Mouse (Mus musculus) thymus, postnatal 25 days (tissue): ENCODE results near the gene Smarcb1.

Source experiments
- DNase-seq: peaks from one replicate; pipeline ENCODE4 v3.0.0; 2022

The Smarcb1 gene

GRCm38 (mm10) chr10:75921026-75921725 is at the start of gene Smarcb1:
Smarcb1 (minus strand) TSS chr10:75921617.
- DNase-seq = peak; percentile 93

GRCm38 (mm10) chr10:75954381-75954811 is 33.0 kb upstream of the Smarcb1 start, which contains the start of gene Gm5134:
Gm5134 (plus strand) TSS chr10:75954514.
- DNase-seq = peak; percentile 44

DNA sequence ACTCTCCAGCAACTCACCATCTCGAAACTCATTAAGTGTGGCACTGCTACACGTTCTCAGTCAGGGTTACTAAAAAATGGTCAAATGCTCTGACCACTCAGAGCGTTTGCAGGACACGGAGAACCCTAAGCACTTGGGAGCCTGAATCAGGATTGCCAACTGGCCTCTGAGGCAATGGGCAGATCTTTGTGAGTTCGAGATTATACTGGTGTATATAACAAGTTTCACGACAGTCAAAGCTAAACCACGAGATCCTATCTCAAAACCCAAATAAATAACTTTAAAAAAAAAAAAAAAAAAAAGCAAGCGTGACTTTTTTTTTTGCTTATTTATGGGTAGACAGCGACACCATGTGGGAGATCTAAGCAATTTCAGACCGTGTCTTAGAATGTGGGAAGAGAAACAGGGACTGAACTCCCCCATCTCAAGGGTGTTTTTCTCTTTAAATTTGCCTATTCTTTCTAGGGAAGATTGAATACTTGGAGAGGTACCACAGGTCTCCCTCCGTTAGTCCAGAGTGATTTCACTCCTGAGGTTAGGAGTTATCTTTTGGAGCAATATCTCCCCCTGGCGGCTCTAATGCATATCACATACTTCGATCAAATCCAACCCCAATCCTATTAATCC is 30.1 kb upstream of the Smarcb1 start:
- DNase-seq = peak; percentile 33

DNA sequence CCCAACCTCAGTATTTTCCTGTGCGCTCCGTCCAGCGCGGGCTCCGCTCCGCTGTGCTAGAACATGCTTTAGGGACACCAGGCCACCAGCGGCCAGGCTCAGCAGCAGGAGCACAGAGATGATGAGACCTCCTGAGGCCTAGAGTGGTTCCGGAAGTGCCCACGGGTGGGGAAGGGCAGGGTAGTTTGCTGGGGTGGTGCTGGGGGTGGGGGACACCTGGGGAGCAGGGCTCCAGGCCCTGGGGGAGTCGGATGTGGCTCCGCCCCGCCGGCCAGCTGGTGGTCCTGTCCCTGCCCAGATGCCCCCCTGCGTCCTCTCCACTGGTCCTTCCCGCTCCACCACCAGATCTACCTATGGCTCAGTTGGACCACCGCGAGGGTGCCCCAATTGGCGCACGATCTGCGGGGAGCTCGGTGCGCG is 29.4 kb upstream of the Smarcb1 start:
- peak; percentile 43 for DNase-seq

DNA sequence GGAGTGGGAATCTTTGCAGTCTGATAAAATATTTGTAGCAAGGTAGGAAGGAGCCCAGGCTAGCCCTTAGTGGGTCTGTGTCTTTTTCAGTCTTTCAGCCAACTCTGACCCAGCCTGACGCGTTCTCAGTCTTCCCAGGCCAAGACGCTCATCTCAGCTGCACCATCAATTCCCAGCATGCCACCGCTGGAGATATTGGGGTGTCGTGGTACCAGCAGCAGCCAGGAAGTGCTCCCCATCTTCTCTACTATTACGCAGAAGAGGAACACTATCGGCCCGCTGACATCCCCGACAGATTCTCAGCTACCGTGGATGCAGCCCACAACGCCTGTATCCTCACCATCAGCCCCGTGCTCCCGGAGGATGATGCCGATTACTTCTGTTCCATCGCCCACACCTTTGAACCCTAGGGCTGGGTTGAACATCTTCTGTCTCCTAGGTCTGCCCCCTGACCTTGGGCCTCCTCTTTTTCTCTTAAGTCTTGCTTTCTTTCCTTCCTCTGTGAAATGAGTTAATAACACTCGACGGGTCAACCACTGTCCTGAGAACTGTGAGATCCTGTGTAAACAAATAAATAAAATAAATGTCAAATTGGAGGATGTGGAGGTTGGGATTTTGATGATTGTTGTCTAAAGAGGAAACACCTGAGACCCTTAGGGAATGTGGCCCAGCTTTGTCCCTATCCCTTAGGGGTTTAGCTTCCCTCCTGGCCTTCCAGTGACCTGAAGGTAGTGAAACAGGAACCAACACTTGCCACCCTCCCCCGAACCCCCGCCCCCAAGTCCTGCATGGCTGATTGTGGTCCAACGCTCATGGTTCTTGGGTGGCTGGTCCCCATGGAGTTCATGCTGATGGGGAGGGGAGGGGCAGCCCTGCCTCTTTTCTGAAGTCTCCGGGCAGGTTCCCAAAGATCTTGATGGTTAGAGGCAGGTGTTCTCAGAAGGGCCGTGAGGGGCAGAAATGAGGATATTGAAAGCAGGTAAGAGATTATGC is 27.9 kb upstream of the Smarcb1 start:
- DNase-seq = no peak

DNA sequence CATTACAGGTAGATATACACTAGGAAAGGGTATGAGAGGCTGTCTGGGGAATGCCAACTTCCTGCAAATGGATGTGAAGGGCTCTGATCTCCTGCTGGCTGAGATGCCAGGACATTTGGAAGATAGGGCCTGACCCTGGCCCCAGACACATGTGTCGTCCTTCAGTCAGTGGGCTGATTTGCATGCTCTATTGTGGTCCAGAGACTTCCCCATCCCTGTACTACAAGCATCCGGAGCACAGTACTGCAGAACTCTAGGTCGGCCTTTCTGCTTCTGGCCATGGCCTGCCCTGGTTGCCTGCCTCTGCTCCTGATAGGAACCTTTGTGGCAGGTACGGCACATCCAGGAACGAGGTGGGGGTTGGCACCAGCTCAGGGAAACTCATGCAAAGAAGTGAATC is 26.7 kb upstream of the Smarcb1 start:
- no peak for DNase-seq

DNA sequence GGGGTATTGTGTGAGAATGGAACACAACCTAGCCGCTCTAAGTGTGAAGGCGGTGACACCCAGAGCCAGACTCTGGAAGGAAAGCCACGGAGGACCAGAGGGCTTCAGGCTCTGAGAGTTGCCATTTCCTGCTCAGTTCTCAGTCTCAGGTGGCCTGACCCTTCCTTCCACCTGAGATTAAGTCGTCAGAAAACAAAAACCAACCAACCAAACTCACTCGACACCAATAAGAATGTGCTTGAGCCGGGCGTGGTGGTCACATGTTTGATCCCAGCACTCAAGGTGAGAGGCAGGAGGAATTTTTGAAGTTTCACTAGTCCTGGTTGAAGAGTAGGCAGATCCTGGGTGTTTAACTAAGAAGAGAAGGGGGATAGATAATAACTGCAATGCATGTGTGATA is 24.5 kb upstream of the Smarcb1 start:
- DNase-seq = no peak

- DNase-seq = no peak
Observed at GRCm38 (mm10) chr10:75945213-75945612, 23.8 kb upstream of the Smarcb1 start.

DNA sequence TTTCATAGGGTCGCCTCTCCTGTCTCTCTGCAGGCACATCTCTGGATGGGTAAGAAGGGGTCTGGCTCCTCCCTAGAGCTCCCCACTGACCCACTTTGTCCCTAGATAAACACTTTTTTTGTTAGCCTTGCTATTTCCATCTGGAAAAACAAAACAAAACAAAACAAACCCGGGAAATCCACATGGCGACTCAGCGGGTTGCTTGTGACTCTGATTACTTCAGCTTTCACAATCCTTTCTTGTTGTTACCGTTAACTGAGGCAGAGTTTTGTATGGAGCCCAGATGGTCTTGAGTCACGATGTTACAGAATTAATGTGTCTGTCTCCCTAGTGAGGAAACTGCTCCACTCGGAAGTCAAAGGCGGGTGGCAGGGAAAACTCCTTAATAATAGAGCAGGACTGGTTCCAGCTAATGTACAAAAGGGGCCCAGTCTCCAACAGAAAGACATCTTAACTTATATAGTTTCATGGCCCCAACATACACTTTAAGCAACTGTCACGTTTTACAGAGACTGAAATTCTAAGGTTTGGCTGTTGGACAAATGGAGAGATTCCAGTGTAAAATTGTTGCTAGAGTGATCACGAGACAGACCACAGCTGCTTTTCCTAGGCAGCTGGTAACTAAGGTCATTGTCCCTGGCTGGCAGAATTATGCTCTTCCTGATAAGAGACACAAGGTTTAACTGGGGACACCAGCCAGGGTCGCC is 22.8 kb upstream of the Smarcb1 start:
- no peak for DNase-seq

DNA sequence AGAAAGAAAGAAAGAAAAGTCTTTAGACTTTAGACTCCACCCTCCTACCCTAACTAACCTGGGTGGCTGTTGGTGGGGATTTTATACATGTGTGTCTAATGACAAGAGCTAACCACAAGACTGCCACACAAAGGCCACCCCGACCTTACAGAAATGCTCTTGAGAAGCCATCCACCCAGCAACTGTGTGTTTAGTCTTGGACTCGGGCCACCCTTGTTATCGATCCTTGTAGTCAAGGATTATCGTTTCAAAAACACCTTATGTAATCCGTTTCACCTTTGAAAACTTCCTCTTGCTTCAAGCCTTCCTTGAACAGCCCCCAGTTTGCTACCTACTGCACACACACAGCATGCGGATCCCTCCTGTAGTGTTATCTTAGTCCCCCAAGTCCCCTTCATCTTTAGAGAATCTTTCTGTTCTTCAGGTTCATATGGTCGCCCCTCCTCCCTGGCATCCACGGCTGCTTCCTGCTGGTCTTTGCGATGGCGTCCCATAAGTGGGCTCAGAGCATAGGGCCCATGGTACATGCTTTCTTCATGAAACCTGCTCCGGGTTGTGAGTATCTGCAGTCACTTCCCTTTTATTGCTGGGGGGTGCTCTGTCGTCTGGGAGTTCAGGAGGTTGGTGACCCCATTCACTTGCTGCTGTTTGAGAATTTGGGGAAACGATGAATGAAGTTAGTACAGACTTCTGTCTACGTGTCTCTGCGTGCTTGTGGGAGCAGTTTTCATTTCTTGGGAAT is 21.5 kb upstream of the Smarcb1 start, which contains the start of gene Vpreb3:
Gene Vpreb3 (plus strand): TSS at position 322 of the 742 bp plus-strand sequence.
- DNase-seq = no peak

GRCm38 (mm10) chr10:75941042-75941824 is 19.8 kb upstream of the Smarcb1 start:
- DNase-seq = no peak

DNA sequence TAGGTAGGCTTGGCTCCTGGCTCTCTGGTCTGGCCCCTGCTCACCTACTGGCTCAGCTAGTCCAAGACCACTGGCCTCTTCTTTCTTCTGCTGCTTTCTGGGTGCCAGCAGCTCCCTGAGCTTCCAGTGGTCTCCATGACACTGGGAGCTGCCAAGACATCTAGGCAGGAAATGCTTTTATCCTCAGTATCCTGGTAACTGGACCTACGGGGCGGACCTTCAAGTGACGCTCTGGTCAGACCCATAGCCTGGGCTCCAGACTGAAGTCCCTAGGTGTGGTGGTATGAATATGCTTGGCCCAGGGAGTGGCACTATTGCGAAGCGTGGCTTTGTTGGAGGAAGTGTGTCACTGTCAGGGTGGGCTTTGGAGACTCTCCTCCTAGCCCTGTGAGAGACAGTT is 19.1 kb upstream of the Smarcb1 start, which contains the start of gene Gm867:
Gene Gm867 (minus strand): TSS at position 153 of the 400 bp plus-strand sequence.
- no peak for DNase-seq

GRCm38 (mm10) chr10:75939481-75940234 is 18.2 kb upstream of the Smarcb1 start:
- no peak for DNase-seq

GRCm38 (mm10) chr10:75937851-75938643 is 16.6 kb upstream of the Smarcb1 start:
- no peak for DNase-seq

DNA sequence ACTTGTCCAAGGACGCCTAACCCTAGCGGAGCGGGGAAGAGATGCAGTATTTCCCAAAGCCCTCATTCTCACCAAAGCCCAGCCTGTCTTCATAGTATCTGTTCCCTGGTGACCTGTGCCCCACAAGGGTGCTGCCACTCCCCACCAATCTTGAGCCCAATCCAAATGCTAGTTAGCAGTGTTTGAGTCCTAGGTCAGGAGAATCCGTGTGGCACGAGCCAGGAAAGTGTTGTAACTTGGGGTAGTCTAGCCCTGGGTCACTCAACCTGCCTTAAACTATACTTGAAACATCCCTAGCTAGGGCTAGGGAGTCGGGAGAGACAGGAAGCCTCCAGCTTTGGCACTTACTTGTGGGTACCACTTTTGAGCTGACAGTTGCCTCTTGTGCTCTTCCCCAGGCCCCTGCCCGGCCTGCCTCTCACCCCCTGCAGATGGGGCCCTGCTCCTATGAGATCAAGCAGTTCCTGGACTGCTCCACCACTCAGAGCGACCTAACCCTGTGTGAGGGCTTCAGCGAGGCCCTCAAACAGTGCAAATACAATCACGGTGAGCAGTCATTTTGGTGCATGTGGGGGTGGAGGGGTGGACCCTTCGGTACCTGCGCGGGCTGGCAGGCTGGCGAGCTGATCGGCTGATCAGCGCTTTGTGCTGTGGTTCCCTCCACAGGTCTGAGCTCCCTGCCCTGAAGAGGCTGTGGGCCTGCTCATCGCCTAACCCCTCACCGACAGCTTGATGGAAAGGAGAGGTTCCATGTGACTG is 15.7 kb upstream of the Smarcb1 start:
- DNase-seq = no peak

GRCm38 (mm10) chr10:75935680-75936541 is 14.5 kb upstream of the Smarcb1 start, which contains the start of gene Mmp11:
Mmp11 (minus strand) TSS chr10:75936496.
- DNase-seq = peak; percentile 58

- DNase-seq = no peak
Observed at GRCm38 (mm10) chr10:75934991-75935390, 13.6 kb upstream of the Smarcb1 start.
